Mouse (Mus musculus) olfactory bulb, adult 2 months (tissue): Measurements from ENCODE around the gene Ror2.

Experiments
- CTCF ChIP-seq: fragments of 200-500 bp; IDR thresholded peaks from 2 replicates; pipeline ENCODE4 v1.5.1; 2012; ENCODE audit warnings: low read depth, mild to moderate bottlenecking, low read length, moderate library complexity; ENCODE audit not compliant: insufficient read depth
- POLR2A ChIP-seq: fragments of 200-500 bp; IDR thresholded peaks from 2 replicates; pipeline ENCODE4 v1.6.1; 2012; ENCODE audit warnings: mild to moderate bottlenecking, low read depth, low read length, moderate library complexity; ENCODE audit not compliant: insufficient read depth

DNA sequence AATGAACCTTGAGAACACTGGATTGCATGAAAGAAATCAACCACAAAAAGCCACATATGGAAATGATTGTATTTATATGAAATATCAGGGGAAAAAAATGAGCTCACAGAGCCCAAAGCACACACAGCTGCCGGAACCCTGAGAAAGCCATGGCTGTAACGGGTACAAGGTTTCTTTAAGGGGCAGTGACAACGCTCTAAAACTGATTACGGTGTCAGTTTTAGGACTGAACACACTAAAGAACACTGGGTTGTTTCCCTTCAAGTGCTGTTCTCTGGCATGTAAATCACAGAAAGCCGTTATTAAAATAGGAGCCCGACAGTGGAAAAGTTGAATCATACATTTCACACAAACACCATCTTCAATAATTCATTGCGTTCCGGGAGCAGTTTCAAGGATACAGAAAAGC is 19.4 kb downstream of the Ror2 start:
- TF ChIP-seq CTCF (no peak), POLR2A (no peak)
